Mouse (Mus musculus) heart, adult 2 months (tissue): ENCODE measurements around the gene Rnd2.

Experiments used
- CTCF ChIP-seq: fragments of 200-600 bp; IDR thresholded peaks from 2 replicates; pipeline ENCODE4 v1.8.1; 2022; ENCODE audit warnings: antibody characterized with exemption, mild to moderate bottlenecking, moderate library complexity
- POLR2A ChIP-seq: fragments of 200-500 bp; IDR thresholded peaks from 2 replicates; pipeline ENCODE4 v1.6.1; 2011; ENCODE audit warnings: mild to moderate bottlenecking, low read depth, low read length, control low read depth; ENCODE audit not compliant: insufficient read depth

DNA sequence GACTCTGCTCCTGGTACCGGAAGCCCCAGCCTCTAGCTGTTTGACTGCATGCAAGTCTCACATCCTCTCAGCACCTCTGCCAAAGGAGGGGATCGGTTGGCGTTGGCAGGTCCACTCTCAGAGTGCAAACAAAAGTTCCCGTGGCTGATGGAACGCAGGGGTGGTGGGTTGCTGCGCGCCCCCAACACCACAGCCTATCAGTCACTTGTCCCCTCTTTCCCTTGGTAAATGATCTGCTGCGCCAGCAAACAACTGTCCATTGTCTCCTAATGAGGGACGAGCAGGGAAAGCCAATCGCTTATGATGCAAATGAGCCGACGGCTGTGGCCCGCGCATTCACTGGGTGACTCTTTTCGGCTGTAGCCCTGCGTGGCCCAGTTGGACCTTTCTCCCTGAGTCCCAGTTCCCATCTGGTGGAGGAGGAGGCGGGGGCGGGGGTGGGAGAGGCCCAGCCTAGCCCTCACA lies 14.4 kb downstream of the Rnd2 start:
- TF ChIP-seq POLR2A (no peak), CTCF (no peak)
